Comparison of ENCODE assay signal across 10 mouse cellular contexts in the genomic region with DNA sequence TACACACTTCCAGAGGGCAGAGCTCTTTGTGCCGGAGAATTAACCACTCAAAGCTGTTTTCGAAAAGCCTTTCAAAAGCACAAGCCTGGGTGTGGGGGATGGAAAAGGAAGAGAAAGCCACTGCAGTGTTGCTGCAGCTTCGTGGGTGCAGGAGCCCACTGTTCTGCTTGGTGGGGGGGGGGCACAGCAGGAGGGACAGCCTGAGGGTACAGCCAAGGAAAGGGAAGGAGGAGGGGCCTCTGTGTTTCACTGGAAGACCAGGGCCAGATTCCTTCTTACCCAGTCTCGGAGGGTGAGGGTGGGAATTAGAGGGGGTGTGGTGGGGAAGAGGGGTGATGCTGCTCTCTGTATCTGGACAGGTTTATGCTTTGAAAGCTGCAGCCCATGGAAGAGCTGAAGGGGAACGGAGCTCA. TPM values are rescaled to one million over a fixed set of nuclear protein-coding genes. Genes with fewer than 3 reads are reported as not detected.
DNase-seq lines count a peak whose midpoint lies in the region; ATAC-seq lines count a peak whose summit lies in the region.
"Had no signal": no experiment of that assay in that cellular context is flagged by ENCODE, and none has a peak within 500 bp of the region (broad histone marks: within the 10 kb centered on the region; RNA-seq: fewer than 3 reads in every experiment).

No protein-coding gene starts in this region.

- no peaks in the 10 kb centered on the region for H3K27me3 ChIP-seq in heart, embryonic 14.5 days (ENCODE audit: control insufficient read depth, insufficient read depth, low read length)
- H3K27me3 ChIP-seq in forebrain, embryonic 14.5 days (replicated peaks; ENCODE audit: control insufficient read depth, insufficient read depth, low read length): no peaks in the 10 kb centered on the region
- H3K27me3 ChIP-seq in neural tube, embryonic 15.5 days (replicated peaks): no peaks in the 10 kb centered on the region
- H3K27me3 ChIP-seq: liver, embryonic 13.5 days had no signal

- no peak for ATAC-seq in heart, embryonic 14.5 days (ENCODE audit: insufficient number of reproducible peaks, insufficient read depth, low FRiP score, low read depth)
- ATAC-seq in forebrain, embryonic 14.5 days: peak; percentile 74
- ATAC-seq in neural tube, embryonic 15.5 days (ENCODE audit: low FRiP score): 0 out of 2 replicates have a peak, but pooled peaks have one; percentile 43

- no peak for DNase-seq in heart, postnatal 14 days
- peak; percentile 72 for DNase-seq in forebrain, embryonic 14.5 days (ENCODE audit: low spot score)
- DNase-seq in mesoderm, embryonic 11.5 days (ENCODE audit: low read depth, low spot score): peak; percentile 11
- no peak for DNase-seq in lung, postnatal 4 days
- no peak for DNase-seq in adrenal gland, adult 2 months
- DNase-seq in spleen, postnatal 36 days (ENCODE audit: low spot score in 2 of 2): no peak
- DNase-seq: liver, embryonic 13.5 days had no signal

- intact Hi-C loops in heart, postnatal 14 days (cut with DNase I): no loop called here

- WGBS in heart, embryonic 14.5 days: 33% methylated on average over 5 of the region's 5 CpGs
- WGBS in forebrain, embryonic 14.5 days: 9% methylated on average over 5 of the region's 5 CpGs
- 21% methylated on average over 5 of the region's 5 CpGs for WGBS in neural tube, embryonic 15.5 days

- peak overlapping the region; percentile 16 for H3K4me2 ChIP-seq in heart, embryonic 14.5 days (ENCODE audit: low read length)
- peak overlapping the region; percentile 34 for H3K4me2 ChIP-seq in forebrain, embryonic 14.5 days (ENCODE audit: low read length)
- H3K4me2 ChIP-seq in neural tube, embryonic 15.5 days: peak overlapping the region; percentile 19; the same call in 1 of the 2 replicates
- H3K4me2 ChIP-seq: liver, embryonic 13.5 days had no signal

- no peak overlapping the region for H3K9ac ChIP-seq in heart, embryonic 14.5 days (ENCODE audit: low read length)
- peak overlapping the region; percentile 43 for H3K9ac ChIP-seq in forebrain, embryonic 14.5 days (ENCODE audit: low read length)
- H3K9ac ChIP-seq in neural tube, embryonic 15.5 days (replicated peaks): no peak overlapping the region
- H3K9ac ChIP-seq: liver, embryonic 13.5 days had no signal

- H3K36me3 ChIP-seq in heart, embryonic 14.5 days (ENCODE audit: control insufficient read depth, insufficient read depth, low read length): no peaks in the 10 kb centered on the region
- no peaks in the 10 kb centered on the region for H3K36me3 ChIP-seq in forebrain, embryonic 14.5 days (ENCODE audit: control insufficient read depth, insufficient read depth, low read length)
- no peaks in the 10 kb centered on the region for H3K36me3 ChIP-seq in neural tube, embryonic 15.5 days
- H3K36me3 ChIP-seq: liver, embryonic 13.5 days had no signal

- no peaks in the 10 kb centered on the region for H3K9me3 ChIP-seq in heart, embryonic 14.5 days (ENCODE audit: control insufficient read depth, low read length)
- H3K9me3 ChIP-seq in forebrain, embryonic 14.5 days (replicated peaks; ENCODE audit: control insufficient read depth, low read length): no peaks in the 10 kb centered on the region
- no peaks in the 10 kb centered on the region for H3K9me3 ChIP-seq in neural tube, embryonic 15.5 days (replicated peaks)
- H3K9me3 ChIP-seq: liver, embryonic 13.5 days had no signal

- H3K4me3 ChIP-seq in heart, embryonic 14.5 days (ENCODE audit: control insufficient read depth in 1 of 2, insufficient read depth in 1 of 2, low read depth in 1 of 2, low read length in 2 of 2): no peak overlapping the region
- no peak overlapping the region for H3K4me3 ChIP-seq in forebrain, embryonic 14.5 days (ENCODE audit: low read depth, low read length)
- no peak overlapping the region for H3K4me3 ChIP-seq in neural tube, embryonic 15.5 days (replicated peaks)
- H3K4me3 ChIP-seq: liver, embryonic 13.5 days had no signal

- H3K27ac ChIP-seq in heart, embryonic 14.5 days (replicated peaks in 1 of 2; ENCODE audit: control insufficient read depth in 1 of 2, insufficient read depth in 1 of 2, low read depth in 2 of 2, low read length in 2 of 2): no peak overlapping the region
- peak overlapping the region; percentile 63 for H3K27ac ChIP-seq in forebrain, embryonic 14.5 days (ENCODE audit: low read depth, low read length)
- H3K27ac ChIP-seq in neural tube, embryonic 15.5 days (replicated peaks): no peak overlapping the region
- H3K27ac ChIP-seq: liver, embryonic 13.5 days; macrophage had no signal

- H3K4me1 ChIP-seq in heart, embryonic 14.5 days (ENCODE audit: control insufficient read depth in 2 of 2, insufficient read depth in 2 of 2, low read length in 2 of 2): peaks cover 0 to 5% of the 10 kb centered on the region in 2 experiments; a peak in 2 of 4 replicates
- peaks cover 11% of the 10 kb centered on the region for H3K4me1 ChIP-seq in forebrain, embryonic 14.5 days (ENCODE audit: control insufficient read depth, insufficient read depth, low read length)
- peaks cover 13% of the 10 kb centered on the region for H3K4me1 ChIP-seq in neural tube, embryonic 15.5 days
- H3K4me1 ChIP-seq: liver, embryonic 13.5 days had no signal

RNA-seq across cellular contexts. Expression of gene Ube2ql1, which starts 54.3 kb away (rescaled TPM):
- 0.74 and 1.0 TPM in 2 replicates for polyA plus RNA-seq in heart, embryonic 14.5 days (2014; fragmentation: Nextera tagmentation; extraction: Ambion mirVana)
- 1 to 10 TPM; 1.3 to 1.9 TPM for total RNA-seq in heart, postnatal 14 days (2021)
- 31.7 and 35.4 TPM in 2 replicates for polyA plus RNA-seq in forebrain, embryonic 14.5 days (2014; fragmentation: Nextera tagmentation; extraction: Ambion mirVana)
- polyA plus RNA-seq in neural tube, embryonic 15.5 days (2015; fragmentation: Nextera tagmentation; extraction: Ambion mirVana): 36.3 and 40.6 TPM in 2 replicates
- 1 to 10 TPM; 1.1 to 3.1 TPM for total RNA-seq in adrenal gland, adult 2 months (2021)
- 2.0 and 2.8 TPM in 2 replicates for polyA plus RNA-seq in adrenal gland, adult 2 months (2012; rRNA removed)
- polyA plus RNA-seq: macrophage had no signal

Comparison
In these comparisons a context has a peak if more than half of its experiments do, and no peak if none do; other contexts are left out.
1. DNase-seq: peak in forebrain, embryonic 14.5 days (single experiment) and mesoderm, embryonic 11.5 days (single experiment); none in heart, postnatal 14 days (0 of 2), lung, postnatal 4 days (0 of 2), adrenal gland, adult 2 months (single experiment) and spleen, postnatal 36 days (0 of 2).
2. Peak in every context shown above with its lines, with median percentiles within 50 percentile points of each other: H3K4me2 ChIP-seq.